Mouse (Mus musculus) forebrain, embryonic 11.5 days (tissue): ENCODE measurements around the gene Phc2. TPM values are rescaled to one million over a fixed set of nuclear protein-coding genes. Genes with fewer than 3 reads are reported as not detected.
A peak's percentile ranks its signal among the peaks of the same experiment; 100 is the strongest.

ENCODE experiments used
- ATAC-seq: fragments of 200-750 bp; cut with Nextera tagmentation; replicated peaks from 2 replicates; pipeline ENCODE4 v1.8.0; 2017; ENCODE audit warnings: moderate TSS enrichment; ENCODE audit not compliant: low FRiP score
- DNase-seq: peaks from one replicate; pipeline ENCODE4 v3.0.0-alpha.2; 2017; ENCODE audit warnings: low spot score
- H3K27ac ChIP-seq: fragments of 300-500 bp; sonication (generic); 2 replicates; pipeline ENCODE4 v1.5.1; 2014; ENCODE audit warnings: low read depth, low read length
- H3K27me3 ChIP-seq: fragments of 300-500 bp; sonication (generic); 2 replicates; pipeline ENCODE4 v1.6.1; 2014; ENCODE audit warnings: mild to moderate bottlenecking, low read length, mixed read lengths; ENCODE audit not compliant: control insufficient read depth, insufficient read depth
- H3K36me3 ChIP-seq: fragments of 300-500 bp; sonication (generic); 2 replicates; pipeline ENCODE4 v1.6.1; 2014; ENCODE audit warnings: mild to moderate bottlenecking, low read length, moderate library complexity, mixed read lengths; ENCODE audit not compliant: control insufficient read depth, insufficient read depth
- H3K4me1 ChIP-seq: fragments of 300-500 bp; sonication (generic); replicated peaks from 2 replicates; pipeline ENCODE4 v1.6.1; 2014; ENCODE audit warnings: low read length, mixed read lengths; ENCODE audit not compliant: control insufficient read depth, insufficient read depth
- H3K4me2 ChIP-seq: fragments of 300-500 bp; sonication (generic); 2 replicates; pipeline ENCODE4 v1.6.1; 2014; ENCODE audit warnings: low read depth, mild to moderate bottlenecking, low read length, moderate library complexity, mixed read lengths; ENCODE audit not compliant: severe bottlenecking
- H3K4me3 ChIP-seq: fragments of 300-500 bp; sonication (generic); 2 replicates; pipeline ENCODE4 v1.5.1; 2014; ENCODE audit warnings: low read depth, low read length
- H3K9ac ChIP-seq: fragments of 300-500 bp; sonication (generic); 2 replicates; pipeline ENCODE4 v1.6.1; 2014; ENCODE audit warnings: low read length
- H3K9me3 ChIP-seq: fragments of 300-500 bp; sonication (generic); 2 replicates; pipeline ENCODE4 v1.6.1; 2016; ENCODE audit warnings: low read length, mixed read lengths; ENCODE audit not compliant: control insufficient read depth
- WGBS: fragments of 180-500 bp; shearing (Covaris S2); extraction: QIAGEN DNeasy Blood & Tissue Kit; methylation state at CpG from one replicate; pipeline ENCODE4 v1.1.7; 2014; 5-methylcytosine and 5-hydroxymethylcytosine counted together
- polyA plus RNA-seq: library from polyadenylated mRNA; unstranded; fragments of >200 nt; fragmentation: Nextera tagmentation; extraction: Ambion mirVana; gene quantifications from 2 replicates; pipeline ENCODE4 v1.2.1, GENCODE M21; 2014

Phc2 gene
- polyA plus RNA-seq, 1 experiment from 2014 or later, result 133 TPM

DNA sequence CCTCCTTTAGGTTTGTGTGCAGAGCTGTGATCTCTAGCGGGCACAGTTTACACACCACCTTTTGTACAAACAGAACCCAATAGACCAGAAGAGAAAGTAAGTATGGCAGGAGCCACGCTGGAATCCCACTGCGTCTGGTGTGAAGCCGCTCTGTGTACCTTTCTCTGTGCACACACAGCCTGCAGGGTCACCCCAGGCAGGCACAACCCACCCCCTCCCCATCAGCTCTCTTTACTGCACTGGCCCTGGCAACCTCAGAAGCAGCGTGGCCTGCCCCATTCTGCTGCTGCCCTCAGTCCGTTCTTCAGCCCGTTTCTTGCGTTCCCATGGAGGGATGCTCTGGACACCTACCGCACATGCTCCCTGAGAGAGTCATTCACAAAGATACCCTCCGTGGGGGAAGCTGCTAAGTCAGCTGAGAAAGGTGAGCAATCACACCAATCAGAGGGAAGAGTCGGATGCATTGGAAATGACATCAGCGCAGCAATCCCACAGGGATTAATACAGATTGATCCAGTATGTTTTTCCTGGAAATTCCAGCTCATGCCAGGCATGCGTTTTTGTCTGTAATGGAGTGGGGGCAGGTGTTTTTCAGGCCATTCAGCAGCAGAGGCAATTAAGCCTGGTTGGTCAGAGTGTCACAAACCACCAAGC, 24.2 kb downstream of the Phc2 start:
- Histone ChIP-seq H3K4me3 (no peak overlapping the region), H3K9ac (no peak overlapping the region; the same call in none of the 2 replicates), H3K27ac (no peak overlapping the region; the same call in 1 of the 2 replicates), H3K4me1 (peaks cover 5% of the 10 kb centered on the region; the same call in 1 of the 2 replicates), H3K4me2 (no peak overlapping the region), H3K27me3 (no peaks in the 10 kb centered on the region), H3K36me3 (no peaks in the 10 kb centered on the region), H3K9me3 (no peaks in the 10 kb centered on the region)
- ATAC-seq (peak; percentile 44; the same call in 1 of the 2 replicates), DNase-seq (peak; percentile 53)
- 49% methylated on average over 13 of the region's 13 CpGs for WGBS

DNA sequence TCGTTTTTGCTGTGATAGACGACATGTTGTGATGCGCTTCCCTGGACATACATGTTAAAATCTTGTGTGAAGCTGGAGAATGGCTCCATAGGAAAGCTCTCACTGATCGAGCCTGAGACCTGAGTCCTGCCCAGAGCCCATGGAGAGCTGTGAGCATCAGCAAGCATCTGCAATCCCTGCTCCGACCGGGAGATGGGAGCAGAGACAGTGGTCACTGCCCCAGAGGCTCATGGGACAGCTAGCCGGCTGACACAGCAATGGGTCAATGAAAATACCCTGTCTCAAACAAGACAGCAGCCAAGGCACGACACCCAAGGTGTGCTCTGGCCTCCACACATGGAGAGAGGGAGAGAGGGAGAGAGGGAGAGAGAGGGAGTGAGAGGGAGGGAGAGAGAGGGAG, 26.6 kb downstream of the Phc2 start:
- H3K36me3 ChIP-seq, result no peaks in the 10 kb centered on the region
- H3K27ac ChIP-seq, result no peak overlapping the region
- peaks cover 5% of the 10 kb centered on the region; the same call in 1 of the 2 replicates for H3K4me1 ChIP-seq
- no peaks in the 10 kb centered on the region for H3K9me3 ChIP-seq
- DNase-seq (no peak), ATAC-seq (no peak)
- no peak overlapping the region for H3K9ac ChIP-seq
- 56% methylated on average over 8 of the region's 8 CpGs for WGBS
- no peak overlapping the region for H3K4me2 ChIP-seq
- no peaks in the 10 kb centered on the region for H3K27me3 ChIP-seq
- H3K4me3 ChIP-seq, result no peak overlapping the region

DNA sequence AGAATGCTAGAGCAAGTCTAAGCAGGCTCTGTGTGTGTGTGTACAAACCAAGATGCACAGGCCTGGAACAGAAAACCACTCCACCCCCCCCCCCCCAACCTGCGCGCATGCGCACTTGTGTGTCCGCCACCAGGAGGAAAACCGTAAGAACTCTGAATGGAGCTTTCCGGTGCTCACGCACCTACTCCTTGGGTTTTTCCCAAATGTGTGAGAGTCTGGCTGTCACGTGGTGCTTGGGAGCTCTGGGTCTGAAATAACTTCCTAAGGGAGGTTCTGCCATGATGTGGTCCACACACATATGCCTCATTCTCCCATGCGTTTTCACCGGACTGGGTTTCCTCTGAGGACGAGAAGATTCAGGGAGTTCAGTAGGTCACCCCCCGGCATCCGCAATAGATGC, 27.8 kb downstream of the Phc2 start:
- WGBS, result 93% methylated on average over 13 of the region's 13 CpGs
- Histone ChIP-seq H3K27ac (no peak overlapping the region), H3K4me1 (peaks cover 5% of the 10 kb centered on the region; the same call in 1 of the 2 replicates), H3K4me2 (no peak overlapping the region), H3K27me3 (no peaks in the 10 kb centered on the region), H3K36me3 (no peaks in the 10 kb centered on the region), H3K4me3 (no peak overlapping the region), H3K9ac (no peak overlapping the region), H3K9me3 (no peaks in the 10 kb centered on the region)
- DNase-seq (no peak), ATAC-seq (no peak)

DNA sequence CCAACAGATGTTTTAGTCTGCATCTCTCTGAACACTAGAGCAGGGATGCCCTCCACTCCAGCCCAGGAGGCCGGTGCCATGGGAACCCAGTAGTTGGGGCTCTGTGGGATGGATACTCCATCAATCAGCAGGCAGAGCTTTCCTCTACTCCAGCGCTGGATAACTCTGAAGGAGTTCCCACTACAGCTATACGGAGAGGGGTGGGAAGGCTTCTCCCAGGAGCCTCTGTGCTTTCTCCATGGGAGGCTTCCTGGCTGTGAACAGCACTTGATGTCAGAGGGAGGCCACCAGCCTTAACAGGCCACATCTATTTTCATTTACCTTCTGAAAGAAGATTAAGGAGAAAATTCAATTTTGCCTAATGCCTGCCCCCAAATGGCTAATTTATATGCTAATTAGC, 29.2 kb downstream of the Phc2 start:
- Histone ChIP-seq H3K27ac (no peak overlapping the region), H3K36me3 (no peaks in the 10 kb centered on the region), H3K27me3 (no peaks in the 10 kb centered on the region), H3K4me3 (no peak overlapping the region), H3K9me3 (no peaks in the 10 kb centered on the region), H3K9ac (no peak overlapping the region), H3K4me1 (peaks cover 5% of the 10 kb centered on the region; the same call in 1 of the 2 replicates), H3K4me2 (no peak overlapping the region)
- DNase-seq, result peak; percentile 0
- WGBS, result 46% methylated on average over 3 of the region's 3 CpGs
- no peak for ATAC-seq

DNA sequence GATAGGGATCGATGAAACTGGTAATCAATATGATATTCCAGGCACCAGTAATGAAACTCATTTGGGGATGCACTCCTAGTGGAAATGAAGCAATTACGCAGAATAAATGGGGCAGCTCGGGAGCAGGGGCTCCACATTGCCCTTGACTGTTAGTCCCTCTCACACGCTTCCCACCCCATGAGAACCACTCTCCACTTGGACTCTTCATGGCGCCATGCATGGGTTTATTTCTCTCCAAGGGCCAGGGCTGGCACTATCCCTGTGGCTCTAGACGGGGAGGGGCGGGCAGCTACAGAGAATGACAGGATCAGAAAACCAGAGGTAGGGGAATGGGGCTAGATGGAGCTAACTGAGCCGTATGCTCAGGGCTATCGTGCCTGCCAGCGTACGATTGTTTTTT, 29.6 kb downstream of the Phc2 start:
- H3K9me3 ChIP-seq, result no peaks in the 10 kb centered on the region
- DNase-seq, result peak; percentile 25
- no peak for ATAC-seq

DNA sequence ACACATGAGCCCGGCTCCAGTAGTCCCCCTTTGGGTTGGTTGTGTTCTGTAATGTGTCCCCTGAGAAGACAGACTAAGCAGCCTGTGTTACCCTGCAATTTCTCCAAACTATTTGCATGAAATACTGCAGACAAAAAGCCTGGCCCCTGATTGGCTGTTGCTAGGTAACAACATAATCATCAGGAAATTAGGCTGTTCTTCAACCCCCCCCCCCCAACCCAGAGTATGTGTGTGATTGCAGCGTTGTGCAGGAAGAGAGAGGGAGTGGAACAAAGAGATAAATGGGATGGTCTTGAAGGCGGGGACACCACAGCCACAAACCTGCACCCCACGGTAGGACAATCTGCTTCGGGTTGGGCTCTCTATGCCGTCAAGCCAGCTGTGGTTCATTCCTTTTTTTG, 34.0 kb downstream of the Phc2 start:
- Histone ChIP-seq H3K9ac (no peak overlapping the region), H3K4me3 (no peak overlapping the region), H3K9me3 (no peaks in the 10 kb centered on the region), H3K4me1 (peaks cover 10% of the 10 kb centered on the region; the same call in 1 of the 2 replicates), H3K4me2 (no peak overlapping the region), H3K27me3 (no peaks in the 10 kb centered on the region), H3K36me3 (no peaks in the 10 kb centered on the region), H3K27ac (peak overlapping the region; percentile 9; the same call in 1 of the 2 replicates)
- ATAC-seq (0 out of 2 replicates have a peak, but pooled peaks have one; percentile 27), DNase-seq (no peak)
- WGBS, result 73% methylated on average over 6 of the region's 6 CpGs

More for the DNA sequence above, 29.6 kb downstream of the Phc2 start:
- H3K27ac ChIP-seq, result no peak overlapping the region
- WGBS, result 73% methylated on average over 11 of the region's 11 CpGs
- H3K36me3 ChIP-seq, result no peaks in the 10 kb centered on the region
- H3K4me3 ChIP-seq, result no peak overlapping the region
- 0 out of 2 replicates have a peak, but pooled peaks cover 2% of the 10 kb centered on the region for H3K4me1 ChIP-seq
- H3K27me3 ChIP-seq, result no peaks in the 10 kb centered on the region
- H3K9ac ChIP-seq, result no peak overlapping the region
- H3K4me2 ChIP-seq, result no peak overlapping the region

DNA sequence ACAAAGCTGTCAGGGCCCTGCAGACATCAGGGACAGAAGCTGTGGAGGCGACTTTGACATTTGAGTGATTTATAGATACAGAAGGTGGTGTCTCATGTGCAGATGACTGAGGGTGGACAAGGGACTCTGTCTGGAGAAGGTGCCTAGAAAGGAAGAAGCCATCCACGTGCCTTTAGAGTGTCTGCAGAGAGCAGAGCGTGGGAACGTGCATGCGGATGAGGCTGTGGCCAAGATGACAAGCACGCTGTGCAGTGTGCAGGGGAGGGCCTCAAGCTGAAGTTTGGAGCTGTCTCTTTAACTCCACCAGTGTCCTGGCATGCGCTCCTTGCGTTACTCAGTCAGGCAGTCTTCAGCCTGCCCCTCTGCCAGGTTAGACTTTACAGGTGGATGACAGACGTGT, 34.5 kb downstream of the Phc2 start:
- Histone ChIP-seq H3K36me3 (no peaks in the 10 kb centered on the region), H3K4me3 (no peak overlapping the region), H3K4me1 (peaks cover 10% of the 10 kb centered on the region; the same call in 1 of the 2 replicates), H3K9me3 (no peaks in the 10 kb centered on the region), H3K9ac (no peak overlapping the region), H3K27me3 (no peaks in the 10 kb centered on the region), H3K4me2 (no peak overlapping the region), H3K27ac (peak overlapping the region; percentile 9; the same call in 1 of the 2 replicates)
- DNase-seq, result no peak
- ATAC-seq, result no peak
- WGBS, result 76% methylated on average over 9 of the region's 9 CpGs

DNA sequence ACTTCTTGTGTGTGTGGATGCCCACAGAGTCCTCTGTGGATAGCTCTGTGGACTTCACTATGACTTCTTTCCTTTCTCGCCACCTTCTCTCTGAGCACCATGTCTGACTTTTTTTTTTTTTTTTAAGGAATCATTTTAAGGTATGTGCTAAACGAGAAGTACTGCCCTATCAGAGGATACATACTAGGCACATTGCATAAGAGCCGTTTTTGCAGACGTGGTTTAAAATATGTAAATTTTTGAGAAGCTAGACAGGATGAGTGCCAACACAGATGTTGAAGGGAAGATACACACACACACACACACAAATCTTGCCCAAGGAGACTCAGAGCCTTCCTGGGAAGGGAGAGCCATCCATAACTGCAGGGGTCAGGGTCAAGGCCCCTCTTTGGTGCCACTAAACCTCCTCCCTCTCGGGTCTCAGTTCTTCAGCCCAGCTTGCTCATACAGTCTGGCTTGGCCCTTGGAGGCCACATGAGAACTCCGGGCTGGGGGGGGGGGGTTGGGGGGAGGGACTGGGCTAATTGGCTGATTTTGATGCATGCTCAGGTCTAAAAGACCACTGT, 35.3 kb downstream of the Phc2 start:
- Histone ChIP-seq H3K4me1 (peaks cover 10% of the 10 kb centered on the region; the same call in 1 of the 2 replicates), H3K27ac (no peak overlapping the region), H3K9ac (no peak overlapping the region), H3K4me3 (no peak overlapping the region), H3K36me3 (no peaks in the 10 kb centered on the region), H3K27me3 (no peaks in the 10 kb centered on the region), H3K9me3 (no peaks in the 10 kb centered on the region), H3K4me2 (no peak overlapping the region)
- no peak for DNase-seq
- WGBS, result 65% methylated on average over 6 of the region's 6 CpGs
- ATAC-seq, result no peak
